Mouse (Mus musculus): ENCODE results near the gene Epb41l5. TPM values are rescaled to one million over a fixed set of nuclear protein-coding genes. Genes with fewer than 3 reads are reported as not detected.

The Epb41l5 gene
- polyA plus RNA-seq, 2 experiments = 6.4 to 13.1 TPM

DNA sequence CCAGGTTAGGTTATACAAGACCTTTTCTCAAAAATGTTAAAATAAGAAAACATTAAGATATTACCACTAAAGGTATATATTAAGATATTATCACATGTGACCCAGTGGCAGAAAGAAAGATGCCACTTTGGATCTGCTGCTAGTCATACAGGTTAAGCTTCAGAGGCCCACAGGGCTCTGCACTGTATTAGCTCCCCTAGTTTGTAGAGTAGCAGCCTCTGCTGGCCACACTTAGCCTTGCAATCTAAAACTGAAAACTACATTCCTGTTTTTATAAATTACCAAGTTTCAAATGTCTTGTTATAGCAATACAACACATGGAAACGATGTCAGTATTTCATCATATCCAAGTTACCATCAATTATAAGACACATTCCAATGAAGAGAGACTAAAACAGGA is 26.2 kb upstream of the Epb41l5 start:
- no peak overlapping the region for H3K4me3 ChIP-seq (ENCODE audit: insufficient read depth in 1 of 2, low read depth in 2 of 2, low read length in 2 of 2)
- no peaks in the 10 kb centered on the region for H3K4me1 ChIP-seq (replicated peaks; ENCODE audit: control insufficient read depth in 2 of 2, insufficient read depth in 2 of 2, low read length in 1 of 2)
- no peak overlapping the region for H3K4me2 ChIP-seq (ENCODE audit: low read depth)
- WGBS (ENCODE audit: insufficient replicate concordance) = 45% methylated on average over 1 of the region's 1 CpGs
- H3K9ac ChIP-seq (replicated peaks) = no peak overlapping the region
- H3K27ac ChIP-seq = no peak overlapping the region
- TF ChIP-seq CTCF (IDR thresholded peaks at IDR 0.05; ENCODE audit: low read depth) (peak; percentile 66), EP300 (IDR thresholded peaks at IDR 0.05; ENCODE audit: low read depth) (no peak)
- DNase-seq (ENCODE audit: low read depth in 3 of 3, low spot score in 3 of 3) (peak in 1 of 3 experiments; percentile 4), ATAC-seq (ENCODE audit: insufficient read depth) (no peak)
- no peaks in the 10 kb centered on the region for H3K27me3 ChIP-seq (ENCODE audit: control insufficient read depth, insufficient read depth, low read length)
- H3K9me3 ChIP-seq (ENCODE audit: control insufficient read depth, low read length) = no peaks in the 10 kb centered on the region
- H3K36me3 ChIP-seq (replicated peaks; ENCODE audit: control insufficient read depth, insufficient read depth, low read depth) = no peaks in the 10 kb centered on the region

DNA sequence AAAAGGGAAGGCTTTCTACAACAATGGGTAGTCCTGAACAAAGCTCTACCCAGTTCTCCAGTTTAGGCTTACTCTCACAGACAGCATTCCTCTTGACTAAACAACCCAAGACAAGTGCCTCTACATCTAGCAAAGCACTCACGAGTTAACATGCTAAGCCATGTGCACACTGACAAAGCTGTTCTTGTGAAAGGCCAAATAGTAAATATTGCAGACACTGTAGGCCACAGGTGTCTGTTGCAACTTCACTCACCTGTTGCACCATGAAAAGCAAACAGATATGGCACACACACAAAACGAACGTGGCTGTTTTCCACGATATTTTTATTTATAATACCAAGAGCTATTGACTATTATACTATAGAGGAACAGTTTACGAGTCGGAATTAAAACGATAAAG is 18.1 kb upstream of the Epb41l5 start:
- no peaks in the 10 kb centered on the region for H3K27me3 ChIP-seq (ENCODE audit: control insufficient read depth, insufficient read depth, low read length)
- H3K36me3 ChIP-seq (replicated peaks; ENCODE audit: control insufficient read depth, insufficient read depth, low read depth) = no peaks in the 10 kb centered on the region
- H3K27ac ChIP-seq = no peak overlapping the region
- DNase-seq (ENCODE audit: low read depth in 3 of 3, low spot score in 3 of 3) = peak in 1 of 3 experiments; percentile 19
- no peak for TF ChIP-seq CTCF (IDR thresholded peaks at IDR 0.05; ENCODE audit: low read depth)
- TF ChIP-seq EP300 (IDR thresholded peaks at IDR 0.05; ENCODE audit: low read depth) = no peak
- H3K4me3 ChIP-seq (ENCODE audit: insufficient read depth in 1 of 2, low read depth in 2 of 2, low read length in 2 of 2) = no peak overlapping the region
- H3K4me2 ChIP-seq (ENCODE audit: low read depth) = no peak overlapping the region
- WGBS (ENCODE audit: insufficient replicate concordance) = 67% methylated on average over 7 of the region's 7 CpGs
- ATAC-seq (ENCODE audit: insufficient read depth) = peak; percentile 59
- no peaks in the 10 kb centered on the region for H3K4me1 ChIP-seq (replicated peaks; ENCODE audit: control insufficient read depth in 2 of 2, insufficient read depth in 2 of 2, low read length in 1 of 2)
- no peaks in the 10 kb centered on the region for H3K9me3 ChIP-seq (ENCODE audit: control insufficient read depth, low read length)
- no peak overlapping the region for H3K9ac ChIP-seq (replicated peaks)

DNA sequence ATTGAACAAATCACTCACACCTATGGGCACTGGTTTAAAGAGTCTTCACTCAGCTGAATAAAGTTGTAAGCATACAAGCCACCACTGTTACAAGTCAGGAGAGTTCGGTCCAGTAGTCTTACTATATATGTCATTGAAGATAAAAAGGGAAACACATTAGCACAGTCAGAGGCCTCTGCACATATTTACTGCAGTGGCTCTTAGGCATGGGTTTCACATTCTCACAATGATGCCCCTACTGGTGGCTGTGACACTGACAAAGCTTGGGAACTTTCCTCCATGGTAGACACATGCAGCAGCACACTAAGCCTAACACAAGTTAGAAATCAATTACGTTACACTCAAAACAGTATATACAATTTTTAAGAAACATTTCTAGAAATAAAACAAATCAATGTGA is 5.5 kb upstream of the Epb41l5 start:
- Histone ChIP-seq H3K9me3 (ENCODE audit: control insufficient read depth, low read length) (no peaks in the 10 kb centered on the region), H3K4me1 (replicated peaks; ENCODE audit: control insufficient read depth in 2 of 2, insufficient read depth in 2 of 2, low read length in 1 of 2) (peaks cover under 1 to 3% of the 10 kb centered on the region in 2 experiments; a peak in 1 of 4 replicates), H3K27ac (no peak overlapping the region), H3K27me3 (ENCODE audit: control insufficient read depth, insufficient read depth, low read length) (no peaks in the 10 kb centered on the region), H3K4me2 (ENCODE audit: low read depth) (no peak overlapping the region), H3K9ac (replicated peaks) (no peak overlapping the region), H3K36me3 (replicated peaks; ENCODE audit: control insufficient read depth, insufficient read depth, low read depth) (no peaks in the 10 kb centered on the region), H3K4me3 (ENCODE audit: insufficient read depth in 1 of 2, low read depth in 2 of 2, low read length in 2 of 2) (no peak overlapping the region)
- DNase-seq (ENCODE audit: low read depth in 3 of 3, low spot score in 3 of 3) (no peak), ATAC-seq (ENCODE audit: insufficient read depth) (no peak)
- TF ChIP-seq EP300 (IDR thresholded peaks at IDR 0.05; ENCODE audit: low read depth) = no peak
- peak; percentile 36; the same call in 1 of the 2 replicates for TF ChIP-seq CTCF (IDR thresholded peaks at IDR 0.05; ENCODE audit: low read depth)
- 75% methylated on average over 2 of the region's 2 CpGs for WGBS (ENCODE audit: insufficient replicate concordance)

DNA sequence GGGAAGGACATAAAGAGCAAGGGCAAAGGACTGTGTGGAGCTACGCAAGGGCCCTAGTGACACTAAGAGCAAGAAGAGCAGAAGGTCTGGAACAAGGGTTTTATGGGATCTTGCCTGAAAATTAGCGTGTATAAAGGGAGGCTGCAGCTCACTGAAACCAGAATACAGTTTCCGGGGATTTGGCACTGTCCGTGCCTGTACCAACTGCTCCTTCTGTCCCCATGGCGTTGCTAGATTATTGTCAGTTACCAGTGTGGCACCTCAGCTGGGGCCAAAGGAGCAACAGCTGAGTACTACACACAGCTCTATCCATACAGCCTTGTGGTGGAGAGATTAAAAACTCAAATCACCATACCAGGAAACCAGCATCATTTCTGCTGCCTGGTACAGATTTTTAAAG is 1.6 kb upstream of the Epb41l5 start:
- Histone ChIP-seq H3K9ac (replicated peaks) (no peak overlapping the region), H3K9me3 (ENCODE audit: control insufficient read depth, low read length) (no peaks in the 10 kb centered on the region), H3K4me2 (ENCODE audit: low read depth) (no peak overlapping the region), H3K27me3 (ENCODE audit: control insufficient read depth, insufficient read depth, low read length) (no peaks in the 10 kb centered on the region), H3K27ac (no peak overlapping the region), H3K4me3 (ENCODE audit: insufficient read depth in 1 of 2, low read depth in 2 of 2, low read length in 2 of 2) (no peak overlapping the region), H3K36me3 (replicated peaks; ENCODE audit: control insufficient read depth, insufficient read depth, low read depth) (no peaks in the 10 kb centered on the region), H3K4me1 (replicated peaks; ENCODE audit: control insufficient read depth in 2 of 2, insufficient read depth in 2 of 2, low read length in 1 of 2) (peaks cover 3 to 5% of the 10 kb centered on the region in 2 experiments; a peak in 1 of 4 replicates)
- DNase-seq (ENCODE audit: low read depth in 3 of 3, low spot score in 3 of 3) (no peak), ATAC-seq (ENCODE audit: insufficient read depth) (no peak)
- 78% methylated on average over 5 of the region's 5 CpGs for WGBS (ENCODE audit: insufficient replicate concordance)
- TF ChIP-seq EP300 (IDR thresholded peaks at IDR 0.05; ENCODE audit: low read depth) (no peak), CTCF (IDR thresholded peaks at IDR 0.05; ENCODE audit: low read depth) (no peak)

DNA sequence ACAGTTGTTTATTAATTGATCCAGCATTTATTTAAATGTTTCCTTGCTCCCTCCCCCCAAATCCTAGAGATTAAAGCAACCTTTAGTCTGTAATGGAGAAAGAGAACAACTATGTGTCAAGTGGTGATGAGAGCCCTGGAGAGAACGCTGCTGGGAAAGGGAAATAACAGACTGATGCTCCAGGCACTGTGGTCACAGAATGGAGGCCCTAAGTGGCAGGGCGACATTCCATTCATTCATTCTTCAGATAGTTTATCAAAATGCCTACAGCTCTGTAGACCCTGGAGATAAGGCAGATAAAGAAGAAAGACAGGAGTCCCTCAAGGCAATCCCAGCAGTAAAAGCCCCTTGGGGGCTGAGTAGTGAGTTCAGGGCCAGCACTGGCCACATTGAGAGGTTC is 827 bp upstream of the Epb41l5 start:
- Histone ChIP-seq H3K27me3 (ENCODE audit: control insufficient read depth, insufficient read depth, low read length) (no peaks in the 10 kb centered on the region), H3K4me1 (replicated peaks; ENCODE audit: control insufficient read depth in 2 of 2, insufficient read depth in 2 of 2, low read length in 1 of 2) (peaks cover 3 to 5% of the 10 kb centered on the region in 2 experiments; a peak in 1 of 4 replicates), H3K9me3 (ENCODE audit: control insufficient read depth, low read length) (no peaks in the 10 kb centered on the region), H3K4me2 (ENCODE audit: low read depth) (no peak overlapping the region), H3K9ac (replicated peaks) (no peak overlapping the region), H3K4me3 (ENCODE audit: insufficient read depth in 1 of 2, low read depth in 2 of 2, low read length in 2 of 2) (no peak overlapping the region), H3K27ac (no peak overlapping the region), H3K36me3 (replicated peaks; ENCODE audit: control insufficient read depth, insufficient read depth, low read depth) (no peaks in the 10 kb centered on the region)
- WGBS (ENCODE audit: insufficient replicate concordance) = 44% methylated on average over 2 of the region's 2 CpGs
- no peak for DNase-seq (ENCODE audit: low read depth in 3 of 3, low spot score in 3 of 3)
- no peak for TF ChIP-seq EP300 (IDR thresholded peaks at IDR 0.05; ENCODE audit: low read depth)
- no peak for TF ChIP-seq CTCF (IDR thresholded peaks at IDR 0.05; ENCODE audit: low read depth)
- no peak for ATAC-seq (ENCODE audit: insufficient read depth)

Data from liver, embryonic 14.5 days (tissue).